Mouse (Mus musculus): Measurements from ENCODE around the gene Col13a1. TPM values are rescaled to one million over a fixed set of nuclear protein-coding genes. Genes with fewer than 3 reads are reported as not detected.

Col13a1 gene
- polyA plus RNA-seq, 1 experiment from 2014 or later: 20.6 TPM

GRCm38 (mm10) chr10:62000216-62000615, 21.3 kb upstream of the Col13a1 start:
- Histone ChIP-seq H3K4me2 (no peak overlapping the region), H3K4me3 (no peak overlapping the region), H3K9ac (no peak overlapping the region), H3K27ac (ENCODE audit: poor library complexity, severe bottlenecking) (no peak overlapping the region), H3K4me1 (replicated peaks) (no peaks in the 10 kb centered on the region), H3K9me3 (replicated peaks) (no peaks in the 10 kb centered on the region), H3K27me3 (replicated peaks) (no peaks in the 10 kb centered on the region), H3K36me3 (no peaks in the 10 kb centered on the region)
- ATAC-seq (ENCODE audit: insufficient number of reproducible peaks, low FRiP score): no peak
- WGBS: 81% methylated on average over 1 of the region's 1 CpGs

GRCm38 (mm10) chr10:61999766-62000165, 20.9 kb upstream of the Col13a1 start:
- no peaks in the 10 kb centered on the region for H3K36me3 ChIP-seq
- no peaks in the 10 kb centered on the region for H3K9me3 ChIP-seq (replicated peaks)
- H3K27me3 ChIP-seq (replicated peaks): no peaks in the 10 kb centered on the region
- no peak overlapping the region for H3K4me2 ChIP-seq
- H3K4me3 ChIP-seq: no peak overlapping the region
- no peak overlapping the region for H3K9ac ChIP-seq
- no peak overlapping the region for H3K27ac ChIP-seq (ENCODE audit: poor library complexity, severe bottlenecking)
- H3K4me1 ChIP-seq (replicated peaks): no peaks in the 10 kb centered on the region
- no peak for ATAC-seq (ENCODE audit: insufficient number of reproducible peaks, low FRiP score)
- 63% methylated on average over 1 of the region's 1 CpGs for WGBS

GRCm38 (mm10) chr10:61991481-61992424, 12.8 kb upstream of the Col13a1 start:
- 20% methylated on average over 11 of the region's 11 CpGs for WGBS
- Histone ChIP-seq H3K4me3 (no peak overlapping the region), H3K4me1 (replicated peaks) (0 out of 2 replicates have a peak, but pooled peaks cover 6% of the 10 kb centered on the region), H3K9ac (no peak overlapping the region), H3K9me3 (replicated peaks) (no peaks in the 10 kb centered on the region), H3K27ac (ENCODE audit: poor library complexity, severe bottlenecking) (no peak overlapping the region), H3K27me3 (replicated peaks) (no peaks in the 10 kb centered on the region), H3K4me2 (no peak overlapping the region), H3K36me3 (no peaks in the 10 kb centered on the region)
- ATAC-seq (ENCODE audit: insufficient number of reproducible peaks, low FRiP score): no peak

GRCm38 (mm10) chr10:61980424-61980823, 1.5 kb upstream of the Col13a1 start:
- Histone ChIP-seq H3K4me2 (0 out of 2 replicates have a peak overlapping the region, but pooled peaks have one; percentile 39), H3K27me3 (replicated peaks) (peaks cover 17% of the 10 kb centered on the region; the same call in 1 of the 2 replicates), H3K4me3 (no peak overlapping the region), H3K4me1 (replicated peaks) (peaks cover 33% of the 10 kb centered on the region), H3K9ac (no peak overlapping the region), H3K9me3 (replicated peaks) (peaks cover 5% of the 10 kb centered on the region; the same call in 1 of the 2 replicates), H3K36me3 (no peaks in the 10 kb centered on the region), H3K27ac (ENCODE audit: poor library complexity, severe bottlenecking) (no peak overlapping the region)
- WGBS: 2% methylated on average over 7 of the region's 7 CpGs
- ATAC-seq (ENCODE audit: insufficient number of reproducible peaks, low FRiP score): no peak

GRCm38 (mm10) chr10:61978112-61978865, 619 bp downstream of the Col13a1 start:
- under 1% methylated on average over 65 of the region's 65 CpGs for WGBS
- Histone ChIP-seq H3K4me3 (peak overlapping the region; percentile 58), H3K9me3 (replicated peaks) (peaks cover 5% of the 10 kb centered on the region; the same call in 1 of the 2 replicates), H3K36me3 (no peaks in the 10 kb centered on the region), H3K27ac (ENCODE audit: poor library complexity, severe bottlenecking) (no peak overlapping the region), H3K4me2 (peak overlapping the region; percentile 93), H3K9ac (peak overlapping the region; percentile 70), H3K4me1 (replicated peaks) (peaks cover 44% of the 10 kb centered on the region), H3K27me3 (replicated peaks) (peaks cover 17% of the 10 kb centered on the region; the same call in 1 of the 2 replicates)
- ATAC-seq (ENCODE audit: insufficient number of reproducible peaks, low FRiP score): peak; percentile 64

- Histone ChIP-seq H3K4me1 (replicated peaks) (peaks cover 45% of the 10 kb centered on the region), H3K9me3 (replicated peaks) (peaks cover 5% of the 10 kb centered on the region; the same call in 1 of the 2 replicates), H3K4me3 (peak overlapping the region; percentile 58), H3K4me2 (peak overlapping the region; percentile 93), H3K27ac (ENCODE audit: poor library complexity, severe bottlenecking) (0 out of 2 replicates have a peak overlapping the region, but pooled peaks have one; percentile 8), H3K27me3 (replicated peaks) (peaks cover 17% of the 10 kb centered on the region; the same call in 1 of the 2 replicates), H3K36me3 (no peaks in the 10 kb centered on the region), H3K9ac (peak overlapping the region; percentile 70)
- no peak for ATAC-seq (ENCODE audit: insufficient number of reproducible peaks, low FRiP score)
- WGBS: under 1% methylated on average over 18 of the region's 18 CpGs
These were observed 1.4 kb downstream of the Col13a1 start for GRCm38 (mm10) chr10:61977392-61978096.

- Histone ChIP-seq H3K4me1 (replicated peaks) (peaks cover 51% of the 10 kb centered on the region), H3K4me2 (peak overlapping the region; percentile 93), H3K36me3 (no peaks in the 10 kb centered on the region), H3K9ac (peak overlapping the region; percentile 52; the same call in 1 of the 2 replicates), H3K4me3 (peak overlapping the region; percentile 58), H3K27ac (ENCODE audit: poor library complexity, severe bottlenecking) (no peak overlapping the region), H3K27me3 (replicated peaks) (peaks cover 14% of the 10 kb centered on the region; the same call in 1 of the 2 replicates), H3K9me3 (replicated peaks) (peaks cover 5% of the 10 kb centered on the region; the same call in 1 of the 2 replicates)
- 0 out of 2 replicates have a peak, but pooled peaks have one; percentile 37 for ATAC-seq (ENCODE audit: insufficient number of reproducible peaks, low FRiP score)
- WGBS: 8% methylated on average over 6 of the region's 6 CpGs
These were observed 1.9 kb downstream of the Col13a1 start for GRCm38 (mm10) chr10:61976987-61977386.

GRCm38 (mm10) chr10:61974581-61974980, 4.3 kb downstream of the Col13a1 start:
- no peak overlapping the region for H3K4me3 ChIP-seq
- ATAC-seq (ENCODE audit: insufficient number of reproducible peaks, low FRiP score): no peak
- H3K27ac ChIP-seq (ENCODE audit: poor library complexity, severe bottlenecking): no peak overlapping the region
- H3K27me3 ChIP-seq (replicated peaks): peaks cover 6% of the 10 kb centered on the region; the same call in 1 of the 2 replicates
- peaks cover 5% of the 10 kb centered on the region; the same call in 1 of the 2 replicates for H3K9me3 ChIP-seq (replicated peaks)
- peaks cover 65% of the 10 kb centered on the region for H3K4me1 ChIP-seq (replicated peaks)
- H3K36me3 ChIP-seq: no peaks in the 10 kb centered on the region
- H3K4me2 ChIP-seq: no peak overlapping the region
- WGBS: 71% methylated on average over 2 of the region's 2 CpGs
- H3K9ac ChIP-seq: no peak overlapping the region

DNA sequence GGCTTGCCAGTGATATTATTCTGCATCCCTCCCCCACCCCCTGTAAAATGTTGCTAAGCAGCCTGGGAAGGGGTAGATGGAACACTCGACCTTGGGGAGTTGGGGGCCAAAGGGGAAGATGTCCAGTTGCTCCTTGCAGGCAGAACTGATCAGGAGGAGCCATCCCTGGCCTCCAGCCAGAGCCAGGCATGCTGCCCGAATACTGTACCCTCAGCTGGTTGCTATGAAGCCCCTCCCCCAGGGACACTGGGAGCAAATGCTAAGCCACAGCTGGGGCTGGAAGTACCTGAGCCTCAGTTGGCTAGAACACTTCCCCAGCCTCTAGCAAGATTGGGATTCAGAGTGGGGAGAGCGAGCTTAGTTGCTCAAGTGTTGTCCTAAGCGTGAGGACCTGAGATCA, 6.9 kb downstream of the Col13a1 start:
- Histone ChIP-seq H3K27me3 (replicated peaks) (no peaks in the 10 kb centered on the region), H3K9me3 (replicated peaks) (peaks cover 5% of the 10 kb centered on the region; the same call in 1 of the 2 replicates), H3K36me3 (no peaks in the 10 kb centered on the region), H3K4me2 (no peak overlapping the region), H3K27ac (ENCODE audit: poor library complexity, severe bottlenecking) (no peak overlapping the region), H3K9ac (no peak overlapping the region), H3K4me1 (replicated peaks) (peaks cover 63% of the 10 kb centered on the region), H3K4me3 (no peak overlapping the region)
- no peak for ATAC-seq (ENCODE audit: insufficient number of reproducible peaks, low FRiP score)
- WGBS: 18% methylated on average over 4 of the region's 4 CpGs

DNA sequence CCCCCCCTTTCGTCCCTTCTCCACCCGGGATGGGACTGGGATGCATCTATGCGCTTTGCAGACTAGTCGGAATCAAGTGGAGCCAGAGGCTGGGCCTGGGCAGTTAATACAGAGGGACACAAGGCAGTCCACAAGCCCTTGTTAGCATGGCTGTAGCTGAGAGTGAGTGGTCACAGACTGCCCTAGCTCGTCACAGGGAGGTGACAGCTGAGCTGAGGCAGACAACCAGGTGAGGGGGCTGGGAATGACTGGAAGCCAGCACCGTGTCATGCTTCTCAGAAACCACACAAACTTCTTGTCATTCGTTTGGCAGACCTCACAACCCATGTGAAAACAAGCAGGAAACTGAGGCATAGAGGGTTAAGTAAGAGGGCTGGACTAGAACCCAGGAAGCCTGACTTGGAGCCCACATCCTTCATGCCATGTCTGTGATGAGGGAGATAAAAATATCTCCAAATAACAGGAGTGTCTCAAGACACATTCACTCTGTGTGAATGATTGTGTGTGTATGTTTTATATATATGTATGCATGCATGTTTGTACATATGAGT, 10.8 kb downstream of the Col13a1 start:
- no peaks in the 10 kb centered on the region for H3K9me3 ChIP-seq (replicated peaks)
- ATAC-seq (ENCODE audit: insufficient number of reproducible peaks, low FRiP score): peak; percentile 44; the same call in 1 of the 2 replicates
- H3K36me3 ChIP-seq: no peaks in the 10 kb centered on the region
- H3K27ac ChIP-seq (ENCODE audit: poor library complexity, severe bottlenecking): peak overlapping the region; percentile 27
- no peaks in the 10 kb centered on the region for H3K27me3 ChIP-seq (replicated peaks)
- peaks cover 60% of the 10 kb centered on the region for H3K4me1 ChIP-seq (replicated peaks)
- no peak overlapping the region for H3K9ac ChIP-seq
- WGBS: 41% methylated on average over 7 of the region's 7 CpGs
- no peak overlapping the region for H3K4me2 ChIP-seq
- H3K4me3 ChIP-seq: no peak overlapping the region
